Mouse (Mus musculus) embryonic facial prominence, embryonic 14.5 days (tissue): ENCODE measurements at regions not wholly inside any gene's neighbourhood (a gene's known extent, or its start where the extent isn't known, plus 50 kb on each side); places are given as distances from the start of the nearest gene placed in this dataset.

ENCODE experiments used
- ATAC-seq: fragments of 200-750 bp; cut with Nextera tagmentation; 2 replicates; pipeline ENCODE4 v1.8.0; 2017; ENCODE audit warnings: low read depth, moderate number of reproducible peaks, moderate TSS enrichment
- DNase-seq: peaks from one replicate; pipeline ENCODE4 v3.0.0-alpha.2; 2015; ENCODE audit warnings: low spot score
- H3K27ac ChIP-seq: fragments of 300-500 bp; sonication (generic); replicated peaks from 2 replicates; pipeline ENCODE4 v1.5.1; 2014; ENCODE audit warnings: low read depth, mild to moderate bottlenecking, low read length, moderate library complexity
- H3K27me3 ChIP-seq: fragments of 300-500 bp; sonication (generic); replicated peaks from 2 replicates; pipeline ENCODE4 v1.6.1; 2014; ENCODE audit warnings: low read length; ENCODE audit not compliant: control insufficient read depth, insufficient read depth
- H3K36me3 ChIP-seq: fragments of 300-500 bp; sonication (generic); 2 replicates; pipeline ENCODE4 v1.6.1; 2014; ENCODE audit warnings: low read length, mixed read lengths; ENCODE audit not compliant: control insufficient read depth, insufficient read depth
- H3K4me1 ChIP-seq: fragments of 300-500 bp; sonication (generic); 2 replicates; pipeline ENCODE4 v1.6.1; 2014; ENCODE audit warnings: antibody characterized with exemption, low read length; ENCODE audit not compliant: control insufficient read depth, insufficient read depth
- H3K4me2 ChIP-seq: fragments of 300-500 bp; sonication (generic); 2 replicates; pipeline ENCODE4 v1.6.1; 2014; ENCODE audit warnings: low read depth, mild to moderate bottlenecking, low read length, moderate library complexity, mixed read lengths
- H3K4me3 ChIP-seq: fragments of 300-500 bp; sonication (generic); 2 replicates; pipeline ENCODE4 v1.5.1; 2014; ENCODE audit warnings: low read depth, mild to moderate bottlenecking, low read length
- H3K9ac ChIP-seq: fragments of 300-500 bp; sonication (generic); 2 replicates; pipeline ENCODE4 v1.6.1; 2014; ENCODE audit warnings: low read depth, mild to moderate bottlenecking, low read length, moderate library complexity, mixed read lengths
- H3K9me3 ChIP-seq: fragments of 300-500 bp; sonication (generic); 2 replicates; pipeline ENCODE4 v1.6.1; 2016; ENCODE audit warnings: low read length; ENCODE audit not compliant: control insufficient read depth
- WGBS: fragments of 180-500 bp; shearing (Covaris S2); extraction: QIAGEN DNeasy Blood & Tissue Kit; methylation state at CpG from one replicate; pipeline ENCODE4 v1.1.7; 2014; 5-methylcytosine and 5-hydroxymethylcytosine counted together

DNA sequence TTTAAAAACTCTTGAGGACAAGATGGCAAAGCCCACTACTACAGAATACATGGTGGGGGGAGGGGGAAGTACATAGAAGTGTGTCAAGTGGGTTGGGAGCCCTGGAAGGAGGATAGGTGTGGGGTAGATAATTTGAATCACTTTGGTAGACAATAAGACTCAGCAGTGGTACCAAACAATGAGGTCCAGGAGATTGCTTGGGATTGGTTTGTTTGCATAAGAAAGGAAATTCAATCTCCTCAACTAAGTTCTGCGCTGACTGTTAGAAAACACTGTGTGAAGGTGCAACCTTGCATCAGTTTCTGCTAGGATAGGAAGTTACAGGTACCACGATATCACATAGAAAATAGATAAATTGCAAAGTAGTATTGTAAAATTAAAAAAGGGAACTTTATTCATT is 1595.6 kb upstream of the Pcdh7 start:
- WGBS = 69% methylated on average over 2 of the region's 2 CpGs
- no peaks in the 10 kb centered on the region for H3K27me3 ChIP-seq
- no peaks in the 10 kb centered on the region for H3K4me1 ChIP-seq
- no peak overlapping the region for H3K27ac ChIP-seq
- H3K9me3 ChIP-seq = no peaks in the 10 kb centered on the region
- no peak overlapping the region for H3K9ac ChIP-seq
- DNase-seq (no peak), ATAC-seq (no peak)
- H3K4me2 ChIP-seq = no peak overlapping the region
- H3K36me3 ChIP-seq = no peaks in the 10 kb centered on the region
- no peak overlapping the region for H3K4me3 ChIP-seq

DNA sequence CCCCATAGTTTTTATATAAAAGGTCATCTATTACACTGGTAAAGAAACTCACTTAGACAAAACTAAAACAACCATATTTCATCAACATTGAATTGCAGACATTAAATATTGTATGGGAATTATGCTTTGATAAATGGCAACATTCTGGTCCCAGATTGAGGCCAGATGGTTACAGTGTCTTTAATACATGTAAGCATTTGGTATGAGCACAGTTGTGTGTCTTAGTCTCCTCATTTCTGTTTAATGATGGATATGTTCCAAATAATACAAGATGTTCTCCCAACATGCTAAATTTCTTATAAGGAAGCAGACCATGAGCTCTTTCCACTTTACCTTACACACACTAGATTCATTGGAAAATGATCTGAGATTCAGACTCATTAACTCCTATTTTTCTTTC is 1576.2 kb upstream of the Pcdh7 start:
- no peak overlapping the region for H3K9ac ChIP-seq
- H3K27ac ChIP-seq = no peak overlapping the region
- H3K4me1 ChIP-seq = no peaks in the 10 kb centered on the region
- H3K9me3 ChIP-seq = no peaks in the 10 kb centered on the region
- H3K36me3 ChIP-seq = no peaks in the 10 kb centered on the region
- DNase-seq (peak; percentile 2), ATAC-seq (no peak)
- H3K4me2 ChIP-seq = no peak overlapping the region
- no peak overlapping the region for H3K4me3 ChIP-seq
- H3K27me3 ChIP-seq = no peaks in the 10 kb centered on the region
